Mouse (Mus musculus): ENCODE results near the gene Rgs9.

DNA sequence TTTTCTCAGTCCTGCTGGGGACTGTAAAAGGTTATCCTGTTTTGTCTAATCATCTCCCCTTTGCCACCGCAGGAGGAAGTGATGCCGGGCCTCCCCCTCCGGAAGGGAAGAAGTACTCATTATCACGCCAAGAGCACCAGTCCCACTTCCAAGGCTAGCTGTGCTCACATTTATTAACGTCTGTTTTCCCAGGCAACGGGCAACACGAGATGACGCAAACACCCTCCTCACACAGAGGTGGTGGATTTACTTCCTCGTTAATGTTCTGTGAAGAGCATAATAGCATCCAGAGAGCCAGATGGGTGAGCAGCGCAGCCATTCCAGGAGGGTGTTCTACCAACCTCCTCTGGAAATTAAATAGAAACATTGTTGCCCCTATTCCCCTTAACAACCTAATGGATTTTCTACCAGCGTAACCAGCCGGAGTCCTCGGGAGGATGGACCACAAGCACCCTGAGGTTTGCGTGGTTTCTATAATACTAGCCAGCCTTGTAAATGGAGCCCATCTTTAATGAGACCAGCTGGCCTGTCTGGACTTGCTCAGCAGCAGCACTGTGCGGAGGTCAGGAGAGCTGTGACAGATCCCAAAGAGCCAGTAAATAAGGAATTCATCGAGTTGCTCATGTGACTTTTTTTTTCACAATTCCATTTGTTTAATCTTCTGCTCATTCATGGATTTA is 28.1 kb downstream of the Rgs9 start:
- TF ChIP-seq CTCF (conservative IDR thresholded peaks at IDR 0.05; ENCODE audit: insufficient read depth, insufficient read length, low read depth, low read length): no peak
- TF ChIP-seq POLR2A (IDR thresholded peaks at IDR 0.05; ENCODE audit: low read depth, low read length): no peak
